Mouse (Mus musculus) myocyte (in vitro differentiated cells): ENCODE measurements around the gene Taf11.

Experiments
- CEBPB ChIP-seq: IDR thresholded peaks from 2 replicates; pipeline ENCODE4 v1.6.1; 2011; ENCODE audit warnings: mild to moderate bottlenecking, moderate library complexity; ENCODE audit not compliant: poor library complexity, insufficient read depth, severe bottlenecking
- E2F4 ChIP-seq: IDR thresholded peaks from one replicate; pipeline ENCODE4 v1.6.1; 2011; ENCODE audit warnings: mild to moderate bottlenecking, control low read depth, moderate library complexity; ENCODE audit not compliant: insufficient read depth
- MAX ChIP-seq: IDR thresholded peaks from one replicate; pipeline ENCODE4 v1.6.1; 2011; ENCODE audit warnings: low read depth, mild to moderate bottlenecking, control low read depth
- MYOD1 ChIP-seq, 3 experiments: IDR thresholded peaks; one replicate each; pipeline ENCODE4 v1.6.1; 2011; ENCODE audit warnings: control low read depth in 2 of 3, low read depth in 2 of 3, mild to moderate bottlenecking in 2 of 3, moderate library complexity in 1 of 3; ENCODE audit not compliant: insufficient read length in 2 of 3, control insufficient read depth in 1 of 3
- MYOG ChIP-seq, 3 experiments: IDR thresholded peaks; one replicate each; pipeline ENCODE4 v1.6.1; 2011; ENCODE audit warnings: control low read depth in 2 of 3, low read depth in 2 of 3, mild to moderate bottlenecking in 2 of 3; ENCODE audit not compliant: insufficient read length in 2 of 3, control insufficient read depth in 1 of 3, insufficient read depth in 1 of 3
- POLR2A ChIP-seq: IDR thresholded peaks from one replicate; pipeline ENCODE4 v1.6.1; 2011; ENCODE audit warnings: low read depth, mild to moderate bottlenecking, control low read depth, moderate library complexity; ENCODE audit not compliant: insufficient read length
- POLR2AphosphoS2 ChIP-seq: IDR thresholded peaks from one replicate; pipeline ENCODE4 v1.6.1; 2011; ENCODE audit warnings: low read depth, control low read depth; ENCODE audit not compliant: insufficient read length
- REST ChIP-seq: IDR thresholded peaks from one replicate; pipeline ENCODE4 v1.6.1; 2011; ENCODE audit warnings: mild to moderate bottlenecking, control low read depth, moderate library complexity; ENCODE audit not compliant: insufficient read depth, insufficient read length
- SRF ChIP-seq: IDR thresholded peaks from one replicate; pipeline ENCODE4 v1.6.1; 2011; ENCODE audit warnings: low read depth; ENCODE audit not compliant: control insufficient read depth, insufficient read length
- TCF12 ChIP-seq: IDR thresholded peaks from one replicate; pipeline ENCODE4 v1.6.1; 2011; ENCODE audit warnings: mild to moderate bottlenecking, control low read depth; ENCODE audit not compliant: poor library complexity, insufficient read depth, severe bottlenecking
- TCF3 ChIP-seq: IDR thresholded peaks from one replicate; pipeline ENCODE4 v1.6.1; 2011; ENCODE audit warnings: low read depth, control low read depth; ENCODE audit not compliant: insufficient read length
- USF1 ChIP-seq: IDR thresholded peaks from one replicate; pipeline ENCODE4 v1.6.1; 2011; ENCODE audit warnings: low read depth, mild to moderate bottlenecking, control low read depth, moderate library complexity

DNA sequence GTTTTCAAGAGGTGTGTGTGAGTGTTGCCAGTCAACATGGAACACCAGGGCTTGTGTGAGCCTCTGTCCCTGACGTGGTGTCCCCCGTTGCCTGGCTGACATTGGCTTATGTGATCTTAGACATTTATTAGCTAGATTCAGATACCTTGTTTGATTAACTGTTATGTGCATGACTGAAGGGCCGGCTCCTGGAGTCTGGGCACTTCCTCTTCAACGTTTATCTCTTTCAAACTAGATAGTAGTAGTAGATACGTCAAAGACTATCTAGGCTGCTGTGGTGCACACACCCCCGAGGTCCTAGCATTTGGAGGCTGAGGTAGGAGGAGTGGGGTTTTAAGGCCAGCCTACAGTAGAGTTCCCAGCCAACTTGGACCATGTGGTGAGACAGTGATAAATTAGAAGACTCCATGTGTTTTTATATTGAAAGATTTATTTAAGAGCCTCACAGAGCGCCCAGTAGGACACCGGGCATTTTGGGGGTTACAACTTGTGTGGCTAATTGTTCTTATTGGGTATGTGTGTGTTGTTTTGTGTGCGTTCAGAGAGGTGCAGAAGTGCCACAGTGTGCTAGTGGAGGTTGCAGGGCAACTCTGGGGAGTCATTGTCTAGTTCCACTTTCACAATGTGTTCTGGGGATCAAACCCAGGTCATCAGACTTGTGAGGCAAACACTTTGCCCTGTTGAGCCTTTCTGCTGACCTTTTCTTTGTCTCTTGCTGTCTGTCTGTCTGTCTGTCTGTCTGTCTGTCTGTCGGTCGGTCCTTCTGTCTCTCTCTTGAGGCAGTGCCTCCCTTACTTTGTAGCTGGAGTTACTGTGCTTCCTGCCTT, 51.8 kb downstream of the Taf11 start:
- no peak for TF ChIP-seq POLR2A
- no peak for TF ChIP-seq POLR2AphosphoS2
- no peak for TF ChIP-seq MAX
- TF ChIP-seq E2F4: no peak
- no peak for TF ChIP-seq CEBPB
- no peak for TF ChIP-seq USF1
- no peak for TF ChIP-seq MYOG (IDR thresholded peaks at IDR 0.05; ENCODE audit: control insufficient read depth in 1 of 3, insufficient read depth in 1 of 3, insufficient read length in 2 of 3, low read depth in 2 of 3)
- no peak for TF ChIP-seq TCF12
- TF ChIP-seq TCF3: no peak
- no peak for TF ChIP-seq REST
- TF ChIP-seq MYOD1 (IDR thresholded peaks at IDR 0.05; ENCODE audit: control insufficient read depth in 1 of 3, insufficient read length in 2 of 3, low read depth in 2 of 3): no peak
- TF ChIP-seq SRF: no peak
